Mouse (Mus musculus): ENCODE results near the gene Cdh13. TPM values are rescaled to one million over a fixed set of nuclear protein-coding genes. Genes with fewer than 3 reads are reported as not detected.

Cdh13 gene
- polyA plus RNA-seq, 1 experiment = 30.7 TPM

DNA sequence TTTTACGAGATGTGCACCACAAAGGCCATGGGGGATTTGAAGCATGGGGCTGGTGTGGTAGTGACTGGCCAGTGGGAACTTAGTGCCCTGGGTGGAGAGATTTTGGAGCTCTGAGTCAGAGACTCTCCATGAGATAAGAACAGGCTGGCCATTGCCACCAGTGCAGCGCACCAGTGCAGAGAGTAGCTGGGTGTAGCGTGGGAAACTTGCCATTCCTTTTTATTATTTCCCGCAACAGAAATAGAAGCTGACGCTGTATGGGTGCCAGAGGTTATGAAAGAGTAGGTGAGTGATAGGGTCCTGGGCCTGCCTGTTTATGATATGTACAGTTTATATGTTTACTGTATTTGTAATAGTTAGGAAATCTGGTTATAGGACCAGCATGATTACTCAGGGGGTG, 225.9 kb downstream of the Cdh13 start:
- H3K4me1 ChIP-seq (ENCODE audit: control insufficient read depth, insufficient read depth, insufficient read length, low read length) = peaks cover 16% of the 10 kb centered on the region
- H3K4me3 ChIP-seq (ENCODE audit: insufficient read depth, low read depth, low read length) = no peak overlapping the region
- H3K27ac ChIP-seq (replicated peaks; ENCODE audit: low read depth, low read length) = peak overlapping the region; percentile 73

DNA sequence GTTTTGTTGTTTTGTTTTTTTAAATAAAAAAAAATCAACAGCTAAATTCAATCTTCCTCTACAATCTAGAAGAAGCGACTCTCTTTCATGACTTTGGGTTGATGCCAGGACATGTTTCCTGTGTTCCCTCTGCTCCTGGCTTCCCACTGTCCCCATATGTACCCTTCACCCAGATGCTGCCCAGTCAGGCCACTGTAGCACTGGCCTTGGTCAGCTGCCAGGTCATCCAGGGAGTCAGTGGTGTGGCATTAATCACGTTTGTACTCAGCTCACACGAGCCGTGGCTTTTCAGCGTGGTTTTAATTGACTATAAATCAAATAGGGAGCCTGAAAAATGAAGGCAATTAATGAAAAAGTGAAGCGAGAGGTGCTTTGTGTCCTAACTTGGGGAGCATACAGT, 229.7 kb downstream of the Cdh13 start:
- Histone ChIP-seq H3K4me3 (ENCODE audit: insufficient read depth, low read depth, low read length) (no peak overlapping the region), H3K4me1 (ENCODE audit: control insufficient read depth, insufficient read depth, insufficient read length, low read length) (peaks cover 35% of the 10 kb centered on the region), H3K27ac (replicated peaks; ENCODE audit: low read depth, low read length) (0 out of 2 replicates have a peak overlapping the region, but pooled peaks have one; percentile 15)

DNA sequence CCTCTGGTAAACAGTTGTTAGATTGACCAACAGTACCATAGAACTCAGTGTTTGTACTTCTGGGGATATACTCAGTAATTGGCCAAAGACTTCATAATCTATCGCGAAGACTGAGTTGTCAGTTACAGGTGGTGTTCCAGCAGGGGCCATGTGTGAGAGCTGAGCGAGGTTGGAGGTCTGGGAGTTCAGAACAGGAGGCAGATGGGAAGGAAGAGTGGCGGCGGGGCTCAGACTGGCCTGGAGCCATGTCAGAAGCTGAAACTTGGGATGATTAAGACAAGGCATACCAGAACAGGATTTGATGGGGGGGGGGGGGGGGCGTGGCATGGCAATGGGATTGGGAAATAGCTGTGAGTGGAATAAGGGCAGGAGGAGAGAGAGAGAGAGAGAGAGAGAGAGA, 232.1 kb downstream of the Cdh13 start:
- Histone ChIP-seq H3K4me3 (ENCODE audit: insufficient read depth, low read depth, low read length) (no peak overlapping the region), H3K4me1 (ENCODE audit: control insufficient read depth, insufficient read depth, insufficient read length, low read length) (peaks cover 29% of the 10 kb centered on the region), H3K27ac (replicated peaks; ENCODE audit: low read depth, low read length) (no peak overlapping the region)

DNA sequence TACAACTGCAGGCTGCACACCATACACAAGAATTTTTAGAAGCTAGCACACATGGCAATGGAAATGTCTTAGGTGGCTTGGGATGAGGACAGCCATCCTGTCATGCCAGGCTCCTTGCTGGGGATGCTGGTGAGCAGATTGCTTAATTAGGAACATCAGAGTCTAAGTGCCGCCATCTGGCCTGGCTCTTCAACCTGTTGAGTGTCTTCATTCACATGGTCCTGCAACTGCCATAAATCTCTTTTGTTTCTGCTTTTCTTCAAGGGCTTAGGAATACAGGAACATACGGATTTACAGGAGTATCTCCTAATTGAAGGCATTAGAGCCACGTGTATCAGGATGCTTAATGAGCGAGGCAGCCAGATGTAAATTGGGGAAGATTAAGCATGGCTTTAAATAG, 233.5 kb downstream of the Cdh13 start:
- H3K27ac ChIP-seq (replicated peaks; ENCODE audit: low read depth, low read length) = 0 out of 2 replicates have a peak overlapping the region, but pooled peaks have one; percentile 43
- H3K4me3 ChIP-seq (ENCODE audit: insufficient read depth, low read depth, low read length) = no peak overlapping the region
- peaks cover 29% of the 10 kb centered on the region for H3K4me1 ChIP-seq (ENCODE audit: control insufficient read depth, insufficient read depth, insufficient read length, low read length)

DNA sequence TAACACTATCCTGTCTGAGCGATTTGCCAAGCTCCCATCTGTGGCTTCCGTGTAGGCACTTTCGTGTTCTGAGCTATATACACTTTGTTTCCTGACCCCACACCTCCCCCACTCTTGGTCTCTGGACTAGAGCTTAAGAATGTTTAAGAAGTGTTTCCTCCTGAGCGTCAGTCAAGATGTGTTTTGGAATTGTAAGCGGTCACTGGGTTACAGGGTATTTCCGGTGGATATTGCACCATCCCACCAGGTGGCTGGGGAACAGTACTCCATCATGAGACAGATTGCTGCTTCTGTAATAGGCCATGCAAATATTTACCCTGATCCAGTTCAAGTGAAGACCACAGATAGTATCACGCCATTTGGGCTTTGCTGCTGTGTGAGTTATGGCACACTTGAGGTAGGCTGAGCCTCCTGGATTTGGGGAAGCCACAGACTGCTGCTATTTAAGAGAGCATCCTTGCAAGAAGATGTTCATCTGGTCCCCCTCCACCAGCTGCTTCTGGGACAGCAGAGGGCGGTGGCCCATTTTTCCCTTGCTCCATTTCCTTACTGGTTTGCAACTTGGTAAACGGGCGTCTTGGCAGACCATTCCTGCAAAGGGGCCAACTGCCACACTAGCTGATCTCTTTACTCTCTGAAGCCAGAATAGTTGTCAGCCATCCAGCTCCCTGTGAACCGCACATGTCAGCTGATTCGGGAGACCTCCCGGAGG, 234.7 kb downstream of the Cdh13 start:
- Histone ChIP-seq H3K27ac (replicated peaks; ENCODE audit: low read depth, low read length) (0 out of 2 replicates have a peak overlapping the region, but pooled peaks have one; percentile 4), H3K4me3 (ENCODE audit: insufficient read depth, low read depth, low read length) (no peak overlapping the region)

DNA sequence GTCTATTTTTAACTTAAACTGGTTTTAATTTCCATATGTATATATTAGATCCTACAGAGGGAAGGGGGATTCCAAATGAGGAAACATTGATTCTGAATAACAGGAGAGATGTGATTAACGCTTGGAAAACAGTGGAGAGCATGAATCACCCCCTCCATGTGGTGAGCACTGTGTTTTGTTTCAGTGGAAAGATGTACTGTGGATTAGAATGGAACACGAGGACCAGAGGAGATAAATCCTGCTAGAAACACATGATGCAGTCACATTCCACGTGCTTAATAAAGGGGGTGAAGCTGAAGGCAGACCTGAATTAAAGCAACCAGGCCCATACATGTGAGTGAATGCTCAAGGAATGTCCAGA, 235.2 kb downstream of the Cdh13 start:
- Histone ChIP-seq H3K4me1 (ENCODE audit: control insufficient read depth, insufficient read depth, insufficient read length, low read length) (peaks cover 22% of the 10 kb centered on the region), H3K4me3 (ENCODE audit: insufficient read depth, low read depth, low read length) (no peak overlapping the region), H3K27ac (replicated peaks; ENCODE audit: low read depth, low read length) (no peak overlapping the region)

More for the DNA sequence above, 234.7 kb downstream of the Cdh13 start:
- peaks cover 24% of the 10 kb centered on the region for H3K4me1 ChIP-seq (ENCODE audit: control insufficient read depth, insufficient read depth, insufficient read length, low read length)

DNA sequence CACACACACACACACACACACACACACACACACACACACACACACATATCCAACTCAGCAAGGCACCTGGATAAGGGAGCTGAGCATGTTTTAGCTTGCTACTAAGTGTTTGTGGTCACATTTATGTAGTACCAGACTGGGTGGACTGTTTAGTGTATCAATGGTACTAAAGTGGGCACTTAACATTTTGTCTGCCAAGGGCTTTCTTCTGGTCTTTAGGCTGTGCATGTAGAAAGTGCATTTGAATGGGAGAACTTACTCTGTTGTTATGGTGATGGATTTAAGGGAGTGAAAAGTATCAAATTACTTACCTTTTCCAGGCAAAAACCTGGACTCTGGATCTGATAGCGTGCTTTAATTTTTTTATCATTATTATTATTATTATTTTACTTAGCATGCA, 240.4 kb downstream of the Cdh13 start:
- Histone ChIP-seq H3K4me1 (ENCODE audit: control insufficient read depth, insufficient read depth, insufficient read length, low read length) (no peaks in the 10 kb centered on the region), H3K27ac (replicated peaks; ENCODE audit: low read depth, low read length) (no peak overlapping the region), H3K4me3 (ENCODE audit: insufficient read depth, low read depth, low read length) (no peak overlapping the region)

DNA sequence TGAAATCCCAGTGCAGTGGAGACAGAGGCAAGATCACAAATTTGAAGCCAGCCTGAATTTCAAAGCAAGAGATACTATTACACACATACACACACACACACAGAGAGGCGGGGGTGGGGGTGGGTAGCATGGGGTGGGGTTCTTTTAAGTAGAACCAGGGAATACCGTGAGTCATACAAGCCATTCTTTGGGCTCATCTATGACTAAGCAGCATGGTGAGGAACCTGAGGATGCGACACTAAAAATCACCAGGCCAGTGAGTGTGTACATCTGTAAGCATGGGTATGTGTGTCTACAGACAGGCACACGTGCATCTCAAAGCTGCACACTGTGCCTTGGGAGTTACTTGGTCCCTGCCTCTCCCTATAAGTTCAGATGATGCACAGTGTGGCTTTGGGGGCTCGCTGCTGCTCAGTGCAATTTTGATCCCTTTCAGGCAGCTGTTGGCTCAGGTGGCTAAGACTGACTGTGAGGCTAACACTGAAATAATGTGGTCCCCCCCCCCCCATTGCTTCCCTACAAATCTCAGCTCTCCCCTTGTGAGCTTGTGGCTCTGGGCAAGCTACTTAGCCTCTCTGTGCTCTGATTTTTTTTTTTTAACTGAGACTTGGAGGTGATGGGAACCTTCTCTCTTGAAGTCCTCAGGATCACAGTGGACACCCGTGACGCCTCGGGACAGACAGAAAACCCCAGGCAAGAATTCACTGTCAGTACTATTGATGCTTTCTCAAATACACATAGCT, 255.5 kb downstream of the Cdh13 start:
- no peak overlapping the region for H3K27ac ChIP-seq (replicated peaks; ENCODE audit: low read depth, low read length)
- no peaks in the 10 kb centered on the region for H3K4me1 ChIP-seq (ENCODE audit: control insufficient read depth, insufficient read depth, insufficient read length, low read length)
- H3K4me3 ChIP-seq (ENCODE audit: insufficient read depth, low read depth, low read length) = no peak overlapping the region

DNA sequence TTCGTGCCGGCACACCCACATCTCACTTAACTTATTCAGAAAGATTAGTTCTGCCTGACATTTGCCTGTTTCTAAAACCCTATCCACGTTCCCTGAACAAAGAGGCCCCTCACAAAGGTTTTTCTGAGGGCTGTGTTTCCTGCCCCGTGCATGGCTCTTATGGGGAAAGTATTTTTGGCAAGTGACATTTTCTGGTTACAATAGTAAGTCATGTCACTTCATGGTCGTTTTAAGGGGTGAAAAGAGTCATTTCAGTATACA, 256.0 kb downstream of the Cdh13 start:
- Histone ChIP-seq H3K27ac (replicated peaks; ENCODE audit: low read depth, low read length) (no peak overlapping the region), H3K4me1 (ENCODE audit: control insufficient read depth, insufficient read depth, insufficient read length, low read length) (no peaks in the 10 kb centered on the region)

DNA sequence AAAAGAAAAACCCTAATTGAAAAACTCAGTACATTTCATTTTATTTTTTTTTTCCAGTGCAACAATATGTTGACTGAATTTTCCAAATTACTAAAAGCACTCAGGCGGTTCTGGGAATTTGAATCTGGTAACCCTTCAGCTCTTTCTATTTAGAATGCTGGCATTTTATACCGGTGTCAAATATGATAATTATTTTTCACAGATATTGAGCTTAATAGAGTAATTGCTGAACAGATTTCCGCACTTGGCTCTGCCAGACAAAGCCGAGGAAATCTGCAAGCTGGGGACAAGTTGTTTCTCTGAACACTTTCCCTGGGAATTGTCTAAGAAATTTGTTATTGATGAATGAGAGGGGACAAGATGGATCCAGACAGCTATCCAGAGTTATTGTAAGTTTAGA, 256.4 kb downstream of the Cdh13 start:
- no peaks in the 10 kb centered on the region for H3K4me1 ChIP-seq (ENCODE audit: control insufficient read depth, insufficient read depth, insufficient read length, low read length)
- no peak overlapping the region for H3K4me3 ChIP-seq (ENCODE audit: insufficient read depth, low read depth, low read length)
- no peak overlapping the region for H3K27ac ChIP-seq (replicated peaks; ENCODE audit: low read depth, low read length)

More for the DNA sequence above, 256.0 kb downstream of the Cdh13 start:
- H3K4me3 ChIP-seq (ENCODE audit: insufficient read depth, low read depth, low read length) = no peak overlapping the region

DNA sequence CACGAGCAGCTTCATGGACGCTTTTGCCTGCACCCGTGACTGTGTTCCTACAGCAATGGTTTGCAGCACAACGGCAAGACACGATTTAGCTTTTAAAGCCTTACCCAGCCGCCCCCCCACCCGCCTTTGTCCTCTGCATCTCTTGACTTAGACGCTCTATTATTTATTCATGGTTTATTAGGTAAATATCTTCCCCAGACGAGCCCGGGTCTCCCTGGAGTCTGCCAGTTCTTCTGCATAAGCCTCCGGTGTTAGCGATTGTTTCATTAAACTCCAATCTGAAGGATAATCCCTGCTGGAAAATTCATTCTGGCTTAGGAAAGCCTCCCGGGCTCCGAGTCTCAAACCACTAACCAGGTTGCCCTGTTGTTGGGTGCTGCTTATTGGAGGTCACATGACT, 268.9 kb downstream of the Cdh13 start:
- Histone ChIP-seq H3K4me1 (ENCODE audit: control insufficient read depth, insufficient read depth, insufficient read length, low read length) (no peaks in the 10 kb centered on the region), H3K27ac (replicated peaks; ENCODE audit: low read depth, low read length) (no peak overlapping the region), H3K4me3 (ENCODE audit: insufficient read depth, low read depth, low read length) (no peak overlapping the region)

DNA sequence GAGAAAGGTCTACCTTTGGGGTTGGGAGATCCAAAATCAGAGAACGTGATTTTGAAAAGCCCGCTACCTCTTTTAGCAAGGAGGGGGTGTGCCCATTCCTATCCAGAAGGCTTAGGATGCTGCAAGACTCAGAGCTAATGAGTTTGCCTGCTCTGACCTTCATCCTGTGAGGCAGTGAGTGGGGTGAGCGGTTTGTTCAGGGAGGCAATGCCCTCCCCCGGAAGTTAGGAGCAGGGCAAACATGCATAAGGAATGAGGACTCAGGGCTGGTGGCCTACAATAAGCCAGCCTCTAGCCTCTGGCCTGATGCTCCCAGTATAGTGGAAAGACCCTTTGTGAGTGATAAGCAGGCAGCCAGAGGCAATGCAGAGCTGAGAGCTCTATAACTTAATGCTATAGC, 269.3 kb downstream of the Cdh13 start:
- Histone ChIP-seq H3K4me3 (ENCODE audit: insufficient read depth, low read depth, low read length) (no peak overlapping the region), H3K27ac (replicated peaks; ENCODE audit: low read depth, low read length) (no peak overlapping the region), H3K4me1 (ENCODE audit: control insufficient read depth, insufficient read depth, insufficient read length, low read length) (no peaks in the 10 kb centered on the region)

DNA sequence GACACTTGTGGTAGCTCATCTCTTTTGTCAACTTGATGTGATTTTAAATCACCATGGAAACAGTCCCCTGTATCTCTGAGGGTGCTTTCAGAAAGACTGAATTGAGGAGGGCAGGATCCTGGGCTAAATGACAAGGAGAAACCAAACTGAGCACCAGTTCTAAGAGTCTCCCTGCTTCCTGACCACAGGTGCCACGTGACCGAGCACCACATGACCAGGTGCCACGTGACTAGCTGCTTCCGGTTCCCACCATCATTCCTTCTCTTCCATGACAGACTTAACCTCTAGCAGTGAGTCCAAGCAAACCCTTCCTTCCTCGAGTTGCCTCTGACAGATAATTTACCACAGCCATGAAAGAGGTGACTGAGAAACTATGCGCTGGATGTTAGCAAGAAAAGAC, 280.5 kb downstream of the Cdh13 start:
- Histone ChIP-seq H3K27ac (replicated peaks; ENCODE audit: low read depth, low read length) (no peak overlapping the region), H3K4me3 (ENCODE audit: insufficient read depth, low read depth, low read length) (no peak overlapping the region)

DNA sequence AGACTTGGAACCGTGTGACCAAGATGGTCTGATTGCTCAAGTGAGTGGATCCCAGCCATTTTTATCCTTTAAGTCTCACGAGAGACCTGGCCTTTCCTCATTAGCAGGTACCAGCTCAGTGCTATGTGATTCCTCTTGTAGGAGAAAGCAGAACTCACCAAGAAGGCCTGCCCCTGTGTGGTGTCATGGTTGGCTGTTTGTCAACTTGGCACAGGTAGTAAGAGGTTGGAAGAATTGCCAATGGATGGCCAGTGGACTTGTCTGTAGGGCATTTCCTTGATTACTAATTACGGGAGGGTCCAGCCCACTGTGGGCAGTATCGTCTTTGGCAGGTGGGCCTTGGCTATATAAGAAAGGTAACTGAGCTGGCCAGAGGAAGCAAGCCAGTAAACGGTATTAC, 281.7 kb downstream of the Cdh13 start:
- Histone ChIP-seq H3K27ac (replicated peaks; ENCODE audit: low read depth, low read length) (no peak overlapping the region), H3K4me3 (ENCODE audit: insufficient read depth, low read depth, low read length) (no peak overlapping the region), H3K4me1 (ENCODE audit: control insufficient read depth, insufficient read depth, insufficient read length, low read length) (peaks cover 3% of the 10 kb centered on the region; the same call in 1 of the 2 replicates)

More for the DNA sequence above, 280.5 kb downstream of the Cdh13 start:
- peaks cover 3% of the 10 kb centered on the region; the same call in 1 of the 2 replicates for H3K4me1 ChIP-seq (ENCODE audit: control insufficient read depth, insufficient read depth, insufficient read length, low read length)

DNA sequence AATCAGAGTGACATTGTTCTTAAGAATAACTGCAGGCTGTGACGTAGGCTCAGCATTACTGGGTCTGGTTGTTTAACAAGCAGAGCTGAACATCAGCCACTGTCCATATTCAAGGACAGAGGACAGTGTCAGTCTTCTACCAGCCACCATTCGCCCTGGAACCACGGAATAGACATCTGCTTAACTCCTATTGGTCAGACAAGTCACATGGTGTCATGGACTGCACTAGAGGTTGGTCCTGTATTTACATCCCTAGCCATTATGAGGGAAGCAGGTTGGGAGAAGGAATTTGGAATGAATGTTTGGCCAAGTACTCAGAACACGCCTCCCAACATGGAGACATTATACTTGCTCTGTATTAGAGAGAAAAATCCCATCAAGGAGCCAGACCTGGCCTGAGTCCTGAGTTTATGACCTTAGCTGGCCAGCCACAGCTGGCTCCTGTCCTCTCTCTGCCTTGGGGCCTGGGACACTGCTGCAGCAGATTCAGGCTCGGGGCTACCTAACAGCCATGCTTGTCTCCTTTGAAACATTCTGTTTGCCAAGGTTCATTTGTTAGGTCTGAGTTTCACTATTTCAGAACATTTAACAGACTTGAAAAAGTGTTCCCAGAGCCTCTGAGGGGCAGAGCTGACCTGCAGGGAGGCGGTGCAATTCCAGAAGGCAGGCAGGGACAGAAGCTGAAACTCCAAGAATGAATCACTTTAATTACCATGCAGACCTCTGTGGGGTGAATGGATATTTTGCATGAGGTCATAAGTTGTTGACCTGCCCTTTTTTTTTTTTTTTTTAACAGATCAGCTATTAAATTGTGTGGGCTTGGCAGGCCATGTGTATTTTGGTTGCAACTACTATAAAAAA, 282.6 kb downstream of the Cdh13 start:
- Histone ChIP-seq H3K27ac (replicated peaks; ENCODE audit: low read depth, low read length) (no peak overlapping the region), H3K4me1 (ENCODE audit: control insufficient read depth, insufficient read depth, insufficient read length, low read length) (peaks cover 3% of the 10 kb centered on the region; the same call in 1 of the 2 replicates), H3K4me3 (ENCODE audit: insufficient read depth, low read depth, low read length) (no peak overlapping the region)
